Mouse (Mus musculus) naive thymus-derived CD4-positive, alpha-beta T cell, adult 2 months (primary cell): ENCODE data around the gene Brms1.
A peak's percentile ranks its signal among the peaks of the same experiment; 100 is the strongest.

Source experiments
- DNase-seq: peaks from one replicate; pipeline ENCODE4 v3.0.0-alpha.2; 2011; ENCODE audit warnings: low read depth

Gene Brms1

GRCm38 (mm10) chr19:5039301-5040114 lies 1.6 kb upstream of the Brms1 start:
- DNase-seq: no peak

GRCm38 (mm10) chr19:5041588-5041987 lies 434 bp downstream of the Brms1 start:
- no peak for DNase-seq

GRCm38 (mm10) chr19:5045531-5045930 lies 4.4 kb downstream of the Brms1 start:
- no peak for DNase-seq

- DNase-seq: no peak
Measured at GRCm38 (mm10) chr19:5048138-5049056, 7.2 kb downstream of the Brms1 start.

GRCm38 (mm10) chr19:5049325-5049724 lies 8.2 kb downstream of the Brms1 start:
- no peak for DNase-seq

GRCm38 (mm10) chr19:5050047-5050905 lies 9.1 kb downstream of the Brms1 start, which contains the start of gene Rin1:
TSS of gene Rin1 (plus strand) at chr19:5050481.
- peak; percentile 60 for DNase-seq

GRCm38 (mm10) chr19:5051031-5051430 lies 9.9 kb downstream of the Brms1 start:
- DNase-seq: no peak

- DNase-seq: no peak
Measured at GRCm38 (mm10) chr19:5051515-5051914, 10.4 kb downstream of the Brms1 start.

GRCm38 (mm10) chr19:5052166-5052822 lies 11.1 kb downstream of the Brms1 start:
- DNase-seq: no peak

- DNase-seq: no peak
Measured at GRCm38 (mm10) chr19:5052853-5053252, 11.7 kb downstream of the Brms1 start.

- peak; percentile 59 for DNase-seq
Measured at GRCm38 (mm10) chr19:5053909-5054308, 12.8 kb downstream of the Brms1 start.

GRCm38 (mm10) chr19:5056251-5056650 lies 15.1 kb downstream of the Brms1 start:
- DNase-seq: no peak

- no peak for DNase-seq
Measured at GRCm38 (mm10) chr19:5057876-5058775, 17.0 kb downstream of the Brms1 start.

GRCm38 (mm10) chr19:5058801-5059771 lies 17.9 kb downstream of the Brms1 start:
- DNase-seq: no peak

GRCm38 (mm10) chr19:5060365-5061330 lies 19.5 kb downstream of the Brms1 start:
- DNase-seq: no peak

- no peak for DNase-seq
Measured at GRCm38 (mm10) chr19:5062041-5062440, 20.9 kb downstream of the Brms1 start.

- DNase-seq: no peak
Measured at GRCm38 (mm10) chr19:5062446-5062845, 21.3 kb downstream of the Brms1 start.

- DNase-seq: no peak
Measured at GRCm38 (mm10) chr19:5065104-5065503, 23.9 kb downstream of the Brms1 start.
